Mouse (Mus musculus) adrenal gland, adult 8-10 months (tissue): ENCODE measurements around the gene Fuom. TPM values are rescaled to one million over a fixed set of nuclear protein-coding genes. Genes with fewer than 3 reads are reported as not detected.

Source experiments
- DNase-seq: peaks from one replicate; pipeline ENCODE4 v3.0.0; 2022
- total RNA-seq, 4 experiments: library from RNA; stranded (reverse); gene quantifications; 2 replicates each; pipeline ENCODE4 v1.2.4; 2022

The Fuom gene
- total RNA-seq, 4 experiments from 2014 or later, result 36.0 to 65.5 (median 43.9) TPM

GRCm38 (mm10) chr7:140054124-140054523 is 48.1 kb downstream of the Fuom start:
- no peak for DNase-seq

GRCm38 (mm10) chr7:140049115-140049689 is 53.0 kb downstream of the Fuom start:
- no peak for DNase-seq

DNA sequence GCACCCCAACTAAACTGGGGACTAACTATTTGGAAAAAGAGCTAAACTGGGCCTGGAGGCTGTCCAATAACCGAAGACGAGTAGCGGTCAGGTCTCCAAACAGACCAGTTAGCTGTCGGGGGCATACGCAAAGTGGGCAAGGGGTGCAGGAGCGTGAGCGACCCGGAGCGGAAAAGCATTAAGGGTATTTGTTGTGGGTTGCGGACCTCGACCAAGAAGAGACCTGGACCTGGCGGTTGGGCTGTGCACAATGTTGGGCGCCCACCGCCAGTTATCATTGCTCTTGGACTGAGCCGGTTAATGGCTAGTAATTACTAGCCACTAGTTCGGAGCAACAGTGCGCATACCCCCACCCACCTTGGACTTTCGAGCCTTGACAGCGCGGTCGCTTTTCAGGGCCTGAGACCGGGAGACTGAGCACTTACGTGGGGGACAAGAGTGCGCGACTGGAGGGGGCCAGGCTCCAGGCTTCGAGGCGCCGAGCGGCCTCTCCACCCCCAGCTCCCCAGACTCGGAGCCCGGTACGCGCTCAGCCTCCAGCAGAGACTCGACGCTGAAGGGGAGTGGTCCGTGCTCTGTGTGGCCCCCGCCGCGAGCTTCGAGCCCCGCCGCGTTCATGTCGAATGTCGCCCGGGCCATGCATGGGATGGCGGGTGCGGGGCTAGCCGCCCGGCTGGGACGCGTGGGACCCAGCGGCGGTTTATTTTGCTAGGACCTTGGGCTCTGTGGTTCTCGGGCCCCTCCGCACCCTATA is 53.7 kb downstream of the Fuom start, which contains the start of gene Msx3:
Gene Msx3 (minus strand): TSS at position 729 of the 754 bp plus-strand sequence.
- no peak for DNase-seq

- no peak for DNase-seq
Measured at GRCm38 (mm10) chr7:140047811-140048311, 54.4 kb downstream of the Fuom start.

Other genes starting within 250 kb of the Fuom start
- gene Kndc1, start 207.7 kb downstream of the Fuom start, total RNA-seq, result 1 to 10 TPM in 3 of 4 experiments, under 1 TPM in 1; 0.93 to 3.0 (median 2.4) TPM
- gene Utf1, start 158.7 kb downstream of the Fuom start, total RNA-seq, result not detected
- gene 6430531B16Rik, start 123.7 kb downstream of the Fuom start, total RNA-seq, result 1 to 10 TPM in 1 of 4 experiments, under 1 TPM in 2, not detected in 1; 0.31 to 1.1 (median 0.83) TPM
- 1 to 10 TPM; 1.8 to 5.9 (median 4.4) TPM for gene Adam8, start 109.9 kb downstream of the Fuom start, total RNA-seq
- gene Zfp511, start 66.0 kb downstream of the Fuom start, total RNA-seq, result 10 to 100 TPM; 21.8 to 30.7 (median 26.7) TPM
- gene Tubgcp2, start 65.8 kb downstream of the Fuom start, total RNA-seq, result 10 to 100 TPM; 24.2 to 35.8 (median 32.2) TPM
- not detected for gene Msx3, start 53.4 kb downstream of the Fuom start, total RNA-seq
- 10 to 100 TPM in 2 of 4 experiments, 1 to 10 TPM in 2; 5.8 to 13.8 (median 11.0) TPM for gene Caly, start 19.9 kb downstream of the Fuom start, total RNA-seq
- not detected for gene Prap1, start 9.0 kb downstream of the Fuom start, total RNA-seq
- gene Paox, start 13.4 kb upstream of the Fuom start, total RNA-seq, result 10 to 100 TPM in 3 of 4 experiments, 1 to 10 TPM in 1; 9.6 to 19.7 (median 13.8) TPM
- gene Echs1, start 14.0 kb upstream of the Fuom start, total RNA-seq, result 100 to 1,000 TPM; 229 to 495 (median 382) TPM
- 10 to 100 TPM; 30.1 to 32.7 (median 31.3) TPM for gene Mtg1, start 35.1 kb upstream of the Fuom start, total RNA-seq
- gene Sprn, start 52.4 kb upstream of the Fuom start, total RNA-seq, result 1 to 10 TPM; 1.0 to 1.4 (median 1.2) TPM
- gene Olfr522, start 62.3 kb upstream of the Fuom start, total RNA-seq, result not detected
- gene Olfr523, start 70.8 kb upstream of the Fuom start, total RNA-seq, result not detected
- not detected for gene Olfr524, start 103.5 kb upstream of the Fuom start, total RNA-seq
- not detected for gene Cd163l1, start 115.8 kb upstream of the Fuom start, total RNA-seq
- gene 5830411N06Rik, start 144.8 kb upstream of the Fuom start, total RNA-seq, result under 1 TPM in 1 of 4 experiments, not detected in 3; 0.12 TPM
- not detected for gene Olfr525, start 218.4 kb upstream of the Fuom start, total RNA-seq
- gene Olfr527, start 231.6 kb upstream of the Fuom start, total RNA-seq, result not detected